Mouse (Mus musculus) CD4-positive, CD25-positive, alpha-beta regulatory T cell, adult 2 months (primary cell): ENCODE measurements around the gene Odf3l1.

Experiments used
- DNase-seq: peaks from one replicate; pipeline ENCODE4 v3.0.0-alpha.2; 2012; ENCODE audit warnings: low read depth, low spot score

Gene Odf3l1

DNA sequence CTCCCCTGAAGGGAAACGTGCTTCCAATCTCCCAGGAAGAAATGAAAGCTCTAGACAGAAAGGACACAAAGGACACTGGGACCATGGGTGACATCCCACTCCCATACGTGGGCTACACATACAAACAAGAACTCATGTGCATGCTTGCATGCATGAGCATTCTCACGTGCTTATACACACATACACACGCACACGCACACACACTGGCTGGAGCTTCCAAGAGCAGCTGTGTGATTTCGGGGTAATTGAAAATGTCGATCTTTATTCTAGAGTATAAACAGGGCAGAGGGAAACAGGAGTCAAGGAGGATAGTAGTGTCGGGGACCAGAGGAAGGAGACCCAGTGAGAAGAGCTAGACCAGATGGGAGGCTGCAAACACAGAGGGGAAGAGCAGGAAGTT, 19.8 kb downstream of the Odf3l1 start:
- no peak for DNase-seq

DNA sequence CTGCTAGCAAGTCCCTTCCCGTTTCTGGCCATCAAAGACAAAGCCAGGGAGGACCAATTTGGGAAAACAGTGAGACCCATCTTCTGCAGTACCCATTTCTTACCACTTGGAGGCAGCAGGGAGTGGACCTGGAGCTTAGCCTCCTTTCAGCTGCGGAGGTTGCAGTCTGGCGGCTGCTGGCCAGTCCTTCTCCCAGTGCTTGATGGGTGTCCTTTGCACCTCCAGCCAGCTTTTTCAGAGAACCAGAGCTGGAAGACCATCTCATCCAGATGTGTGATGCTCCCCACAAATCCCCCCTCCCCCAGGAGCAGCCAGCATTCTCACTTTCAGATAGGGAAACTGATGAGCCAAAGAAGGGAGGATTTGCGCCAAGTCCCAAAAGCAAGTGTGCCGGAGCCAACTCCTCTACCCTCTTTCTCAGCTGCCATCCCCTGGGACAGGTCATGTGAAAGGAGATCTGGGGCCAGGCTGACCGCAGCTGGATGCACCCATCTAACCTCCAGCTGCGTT, 20.7 kb downstream of the Odf3l1 start:
- DNase-seq = peak; percentile 54

DNA sequence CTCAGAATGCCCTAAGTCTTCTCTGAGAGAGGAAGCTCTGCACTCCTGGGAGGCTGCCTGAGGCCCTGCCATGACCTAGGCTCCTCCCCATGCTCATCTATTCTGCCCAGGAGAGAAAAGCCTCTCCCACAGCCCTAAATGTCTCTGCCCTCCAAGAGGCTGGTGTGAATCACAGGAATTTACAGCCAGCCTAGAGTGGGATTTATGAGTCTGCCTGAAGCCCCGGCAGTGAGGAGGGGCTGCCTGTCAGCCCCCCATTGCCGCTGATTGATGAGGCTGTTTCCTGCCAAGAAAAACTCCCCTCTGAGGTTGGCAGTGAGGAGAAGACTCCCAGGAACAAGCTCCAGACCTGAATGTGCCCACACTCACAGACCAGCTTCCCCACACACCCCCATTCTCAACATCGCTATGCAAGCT, 22.2 kb downstream of the Odf3l1 start:
- no peak for DNase-seq

DNA sequence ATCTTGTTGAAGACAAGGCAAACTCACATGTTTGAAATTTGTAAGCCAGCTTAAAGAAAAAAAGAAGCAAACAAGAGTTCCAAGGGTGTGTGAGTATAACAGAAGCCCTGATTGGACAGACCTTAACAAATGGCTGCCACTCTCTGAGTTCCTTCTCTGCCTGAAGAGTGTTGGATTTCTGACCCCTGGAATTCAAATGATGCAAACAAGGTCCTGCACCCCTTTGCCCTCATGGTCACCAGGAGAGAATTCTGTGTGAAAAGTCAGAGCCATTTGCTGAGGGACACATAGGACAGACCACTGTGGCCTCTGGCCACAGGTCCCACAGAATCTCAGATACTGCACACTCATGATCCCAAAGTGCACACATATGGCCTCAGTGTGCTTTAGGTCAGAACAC, 22.6 kb downstream of the Odf3l1 start:
- DNase-seq = no peak

DNA sequence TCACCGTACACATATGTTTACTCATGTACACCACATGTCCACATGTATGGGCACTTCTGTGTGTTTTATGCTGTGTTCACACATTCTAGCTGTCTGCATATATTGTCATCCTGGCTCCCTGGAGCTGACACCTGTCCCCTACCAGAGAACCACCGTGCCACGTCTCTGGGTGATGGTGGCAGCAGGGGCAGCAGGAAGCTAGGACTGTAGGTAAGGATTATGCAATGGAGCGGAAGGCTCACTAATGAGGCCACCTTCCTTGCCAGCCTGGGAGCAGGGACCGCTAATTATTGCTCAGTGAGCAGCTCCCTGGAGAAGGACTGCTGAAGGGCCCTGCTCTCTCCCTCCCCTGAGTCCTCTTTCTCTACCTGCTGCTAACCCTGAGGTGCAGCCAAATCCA, 23.8 kb downstream of the Odf3l1 start:
- DNase-seq = no peak

DNA sequence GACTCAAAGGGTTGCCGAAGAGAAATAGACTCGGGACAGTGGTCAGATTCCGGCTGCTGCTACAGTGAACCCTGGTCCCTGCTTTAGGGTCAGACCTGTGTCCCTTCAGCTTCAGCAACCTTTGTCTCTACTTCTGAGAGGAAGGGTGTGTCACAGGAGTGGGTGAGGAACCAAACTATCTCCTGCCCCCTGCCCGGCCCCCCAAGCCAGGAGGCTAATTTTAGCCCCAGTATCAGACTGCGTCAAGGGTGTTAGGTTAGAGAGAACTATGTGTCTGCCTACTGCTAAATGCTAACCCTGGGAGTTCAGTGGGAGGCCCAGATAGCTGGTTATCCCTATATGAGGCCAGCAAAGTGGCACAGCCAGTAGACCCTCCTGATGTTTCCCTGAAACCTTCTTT, 29.3 kb downstream of the Odf3l1 start:
- no peak for DNase-seq

DNA sequence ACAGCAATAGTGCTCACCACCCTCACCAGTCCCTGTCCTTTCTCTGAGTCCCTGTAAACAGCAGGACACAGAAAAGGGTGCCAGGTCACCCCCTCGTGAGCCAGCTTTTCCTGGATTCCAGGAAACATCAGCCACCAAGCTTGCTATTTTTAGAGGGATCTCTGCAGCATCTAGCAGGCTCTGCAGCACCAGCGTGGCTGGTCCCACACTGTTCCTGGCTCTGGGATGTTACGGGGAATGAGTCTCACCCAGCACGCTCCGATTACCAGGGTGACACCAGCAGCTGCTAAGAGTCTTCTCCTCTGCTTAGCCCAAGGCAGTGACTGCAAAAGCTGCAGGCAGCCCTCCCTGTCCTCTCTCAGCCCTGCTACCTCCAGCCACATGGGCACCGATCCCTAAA, 31.6 kb downstream of the Odf3l1 start:
- DNase-seq = no peak

DNA sequence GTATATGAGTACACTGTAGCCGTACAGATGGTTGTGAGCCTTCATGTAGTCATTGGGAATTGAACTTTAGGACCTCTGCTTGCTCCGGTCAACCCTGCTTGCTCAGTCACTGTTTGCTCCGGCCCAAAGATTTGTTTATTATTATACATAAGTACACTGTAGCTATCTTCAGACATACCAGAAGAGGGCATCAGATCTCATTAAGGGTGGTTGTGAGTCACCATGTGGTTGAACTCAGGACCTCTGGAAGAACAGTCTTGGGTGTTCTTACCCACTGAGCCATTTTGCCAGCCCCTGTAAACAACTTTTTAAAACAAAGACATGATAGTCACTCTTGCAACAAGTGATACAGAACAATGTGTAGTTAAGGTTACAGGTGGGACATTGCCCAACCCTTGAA, 32.6 kb downstream of the Odf3l1 start:
- DNase-seq = no peak

DNA sequence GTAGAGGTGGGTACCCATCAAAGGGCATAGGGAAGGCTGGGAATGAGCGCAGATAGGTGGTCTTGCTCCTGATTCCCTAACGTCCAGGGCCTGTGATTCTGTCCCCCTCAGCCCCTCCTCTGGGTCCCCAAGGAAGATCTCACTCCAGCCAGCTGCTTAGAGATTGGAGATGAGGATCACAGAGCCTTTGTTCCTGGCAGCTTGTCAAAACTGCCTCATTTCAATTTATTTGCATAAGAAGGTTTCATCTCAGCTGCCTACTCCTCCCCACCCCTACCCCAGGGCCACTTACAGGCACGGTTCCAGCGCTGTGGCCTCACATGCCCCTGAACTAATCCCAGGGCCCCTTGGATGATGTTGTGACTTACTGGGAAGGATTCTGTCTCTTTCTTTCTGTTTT, 34.3 kb downstream of the Odf3l1 start:
- DNase-seq = no peak

DNA sequence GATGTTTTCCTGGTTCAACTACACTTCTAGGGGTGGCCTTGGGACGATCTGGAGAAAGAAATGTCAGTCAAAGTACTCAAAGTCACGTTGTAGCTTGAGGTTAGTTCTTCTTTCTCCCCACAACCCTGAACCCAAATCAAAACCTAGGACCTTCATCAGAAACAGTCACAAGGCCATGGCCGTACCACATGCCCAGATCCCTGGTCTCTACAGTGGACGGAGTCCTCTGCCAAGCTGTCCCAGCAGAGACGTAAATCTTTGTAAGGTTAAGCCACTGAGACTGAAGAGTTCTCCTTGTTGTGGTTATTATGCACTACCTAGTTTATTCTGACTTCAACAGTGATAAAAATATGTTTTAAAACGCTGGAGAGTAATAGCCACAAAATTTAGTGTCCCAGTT, 35.6 kb downstream of the Odf3l1 start:
- no peak for DNase-seq

DNA sequence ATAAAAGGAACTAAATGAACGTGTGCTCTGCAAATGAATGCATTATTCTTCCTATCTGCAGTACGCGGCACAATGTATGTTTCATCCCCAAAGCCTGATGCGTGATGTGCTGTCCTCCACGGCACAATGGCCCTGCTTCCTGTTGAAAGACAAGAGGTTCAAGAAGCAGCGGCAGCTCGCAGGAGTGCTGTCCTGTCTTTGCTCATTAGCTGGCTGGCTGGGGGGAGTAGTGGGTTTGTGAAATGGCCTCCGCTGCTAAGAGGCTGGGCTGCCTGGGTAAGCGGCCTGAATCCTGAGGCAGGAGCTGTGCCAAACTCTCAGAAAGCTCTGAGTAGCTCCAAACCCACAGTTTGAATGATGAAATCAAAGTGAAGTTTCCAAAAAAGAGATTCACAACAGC, 36.3 kb downstream of the Odf3l1 start:
- no peak for DNase-seq

DNA sequence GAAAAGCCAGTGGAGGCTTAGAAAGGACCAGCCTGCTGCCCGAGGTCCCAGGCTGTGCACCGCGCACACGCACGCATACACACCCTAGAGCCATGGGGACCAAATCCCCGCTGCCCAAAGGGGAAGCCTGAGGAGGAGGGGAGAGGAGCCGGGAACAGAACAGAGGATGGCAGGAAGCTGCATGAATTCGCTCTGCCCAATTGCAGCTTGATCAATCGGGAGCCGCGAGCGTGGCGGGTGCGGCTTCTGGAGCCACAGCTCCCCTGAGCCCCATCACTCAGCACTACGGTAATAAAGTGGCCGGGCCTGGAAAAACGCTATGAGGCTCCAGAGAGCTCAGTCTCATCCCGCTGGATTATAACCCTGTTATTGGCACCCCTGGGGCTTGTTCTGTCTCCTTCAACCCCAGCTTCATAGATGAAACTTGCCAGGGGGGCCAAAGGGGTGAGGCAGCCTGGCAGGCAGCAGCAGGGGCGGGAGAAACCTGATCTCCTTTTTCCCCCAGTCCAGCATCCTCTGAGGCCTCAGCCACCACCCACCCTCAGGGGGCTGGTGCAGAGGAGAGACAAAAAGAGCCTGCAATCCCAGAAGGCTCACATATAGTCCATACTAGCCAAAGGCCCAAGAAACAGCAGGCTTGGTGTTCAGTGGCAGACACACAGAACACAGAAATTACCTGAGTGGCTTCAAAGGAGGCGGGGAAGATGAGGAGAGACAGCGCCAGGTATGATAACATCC, 38.8 kb downstream of the Odf3l1 start:
- no peak for DNase-seq

DNA sequence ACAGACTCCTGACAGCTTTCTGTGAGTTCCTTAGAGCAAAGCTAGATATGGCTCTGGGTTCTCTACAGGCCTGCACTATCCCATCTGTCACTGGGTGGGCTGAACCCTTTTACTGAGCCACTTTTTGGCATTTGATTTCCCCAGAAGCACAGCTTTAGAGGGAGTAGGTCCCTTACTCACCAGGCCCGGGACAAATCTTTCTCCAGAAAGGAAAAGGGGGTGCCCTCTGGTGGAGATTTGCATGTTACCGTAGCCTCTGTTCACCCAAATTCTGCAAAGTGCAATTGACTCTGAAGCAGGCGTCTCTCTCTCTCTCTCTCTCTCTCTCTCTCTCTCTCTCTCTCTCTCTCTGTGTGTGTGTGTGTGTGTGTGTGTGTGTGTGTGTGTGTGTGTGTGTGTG, 39.6 kb downstream of the Odf3l1 start:
- DNase-seq = peak; percentile 10

DNA sequence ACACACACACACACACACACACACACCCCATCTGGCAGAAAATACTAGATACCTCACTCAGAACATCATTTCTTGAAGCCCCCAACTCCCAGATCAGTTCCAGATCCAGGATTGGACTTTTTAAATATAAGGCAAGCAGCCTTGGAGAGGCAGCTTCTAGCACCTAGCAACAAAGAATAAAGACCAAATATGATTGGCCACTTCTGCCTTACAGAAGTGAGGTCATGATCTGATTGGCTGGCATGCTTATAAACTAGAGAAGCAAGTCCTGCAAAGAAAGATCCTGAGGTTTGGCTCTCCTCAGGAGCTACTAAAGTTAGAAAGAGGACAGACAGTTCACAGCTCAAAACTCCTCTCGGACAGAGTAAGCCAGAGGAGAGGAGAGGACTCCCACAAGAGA, 53.6 kb downstream of the Odf3l1 start:
- DNase-seq = no peak

DNA sequence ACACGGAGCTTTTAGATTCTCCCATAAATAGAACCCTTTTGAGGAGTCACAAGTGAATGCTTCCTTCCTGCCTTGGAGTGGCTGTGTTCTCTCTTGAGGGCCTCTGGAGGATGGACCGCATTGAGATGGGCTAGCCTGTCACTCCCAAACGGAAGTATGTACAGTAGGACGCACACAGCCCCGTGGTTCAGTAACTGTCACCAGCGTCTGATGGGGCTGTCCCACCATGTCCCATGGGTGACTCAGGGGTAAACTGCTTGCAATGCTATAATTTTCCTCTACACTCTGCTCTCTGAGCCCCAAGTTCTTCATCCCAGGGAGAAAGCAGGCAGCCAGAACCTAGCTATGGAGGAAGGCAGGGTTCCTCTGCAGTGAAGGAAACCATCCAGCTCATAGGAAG, 56.5 kb downstream of the Odf3l1 start:
- DNase-seq = no peak

DNA sequence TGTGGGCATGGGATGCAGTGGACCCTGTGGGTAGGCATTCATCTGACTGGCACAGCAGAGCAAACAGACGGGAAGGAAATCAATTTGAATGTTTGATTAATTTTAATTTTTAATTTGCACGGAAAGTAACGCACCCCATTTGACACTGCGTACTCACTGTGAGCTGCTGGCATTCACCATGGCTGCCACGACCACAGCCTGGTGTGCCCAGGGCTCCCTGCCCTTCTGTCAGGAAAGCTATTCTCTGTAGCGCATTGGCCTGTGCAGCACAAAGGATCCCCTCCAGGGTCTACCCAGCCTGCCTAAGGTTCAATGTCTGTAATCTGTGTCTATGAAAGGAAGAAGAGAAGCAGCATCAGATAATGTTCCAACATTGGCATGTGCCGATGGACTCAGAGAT, 61.3 kb downstream of the Odf3l1 start:
- no peak for DNase-seq
